Mouse (Mus musculus) forebrain, embryonic 11.5 days (tissue): Measurements from ENCODE around the gene Itpr2. TPM values are rescaled to one million over a fixed set of nuclear protein-coding genes. Genes with fewer than 3 reads are reported as not detected.

Experiments
- ATAC-seq: fragments of 200-750 bp; cut with Nextera tagmentation; replicated peaks from 2 replicates; pipeline ENCODE4 v1.8.0; 2017; ENCODE audit warnings: moderate TSS enrichment; ENCODE audit not compliant: low FRiP score
- DNase-seq: peaks from one replicate; pipeline ENCODE4 v3.0.0-alpha.2; 2017; ENCODE audit warnings: low spot score
- H3K27ac ChIP-seq: fragments of 300-500 bp; sonication (generic); 2 replicates; pipeline ENCODE4 v1.5.1; 2014; ENCODE audit warnings: low read depth, low read length
- H3K27me3 ChIP-seq: fragments of 300-500 bp; sonication (generic); 2 replicates; pipeline ENCODE4 v1.6.1; 2014; ENCODE audit warnings: mild to moderate bottlenecking, low read length, mixed read lengths; ENCODE audit not compliant: control insufficient read depth, insufficient read depth
- H3K36me3 ChIP-seq: fragments of 300-500 bp; sonication (generic); 2 replicates; pipeline ENCODE4 v1.6.1; 2014; ENCODE audit warnings: mild to moderate bottlenecking, low read length, moderate library complexity, mixed read lengths; ENCODE audit not compliant: control insufficient read depth, insufficient read depth
- H3K4me1 ChIP-seq: fragments of 300-500 bp; sonication (generic); replicated peaks from 2 replicates; pipeline ENCODE4 v1.6.1; 2014; ENCODE audit warnings: low read length, mixed read lengths; ENCODE audit not compliant: control insufficient read depth, insufficient read depth
- H3K4me2 ChIP-seq: fragments of 300-500 bp; sonication (generic); 2 replicates; pipeline ENCODE4 v1.6.1; 2014; ENCODE audit warnings: low read depth, mild to moderate bottlenecking, low read length, moderate library complexity, mixed read lengths; ENCODE audit not compliant: severe bottlenecking
- H3K4me3 ChIP-seq: fragments of 300-500 bp; sonication (generic); 2 replicates; pipeline ENCODE4 v1.5.1; 2014; ENCODE audit warnings: low read depth, low read length
- H3K9ac ChIP-seq: fragments of 300-500 bp; sonication (generic); 2 replicates; pipeline ENCODE4 v1.6.1; 2014; ENCODE audit warnings: low read length
- H3K9me3 ChIP-seq: fragments of 300-500 bp; sonication (generic); 2 replicates; pipeline ENCODE4 v1.6.1; 2016; ENCODE audit warnings: low read length, mixed read lengths; ENCODE audit not compliant: control insufficient read depth
- WGBS: fragments of 180-500 bp; shearing (Covaris S2); extraction: QIAGEN DNeasy Blood & Tissue Kit; methylation state at CpG from one replicate; pipeline ENCODE4 v1.1.7; 2014; 5-methylcytosine and 5-hydroxymethylcytosine counted together
- polyA plus RNA-seq: library from polyadenylated mRNA; unstranded; fragments of >200 nt; fragmentation: Nextera tagmentation; extraction: Ambion mirVana; gene quantifications from 2 replicates; pipeline ENCODE4 v1.2.1, GENCODE M21; 2014

Gene Itpr2
- polyA plus RNA-seq, 1 experiment from 2014 or later = 5.3 TPM

- 0 out of 2 replicates have a peak, but pooled peaks cover 3% of the 10 kb centered on the region for H3K4me1 ChIP-seq
- H3K4me3 ChIP-seq = no peak overlapping the region
- 83% methylated on average over 3 of the region's 3 CpGs for WGBS
- H3K9me3 ChIP-seq = no peaks in the 10 kb centered on the region
- no peak for DNase-seq
- H3K36me3 ChIP-seq = no peaks in the 10 kb centered on the region
- H3K9ac ChIP-seq = no peak overlapping the region
- no peak for ATAC-seq
- no peak overlapping the region for H3K4me2 ChIP-seq
- no peaks in the 10 kb centered on the region for H3K27me3 ChIP-seq
- no peak overlapping the region for H3K27ac ChIP-seq
Measured at GRCm38 (mm10) chr6:146341934-146342333, 160.1 kb downstream of the Itpr2 start.

DNA sequence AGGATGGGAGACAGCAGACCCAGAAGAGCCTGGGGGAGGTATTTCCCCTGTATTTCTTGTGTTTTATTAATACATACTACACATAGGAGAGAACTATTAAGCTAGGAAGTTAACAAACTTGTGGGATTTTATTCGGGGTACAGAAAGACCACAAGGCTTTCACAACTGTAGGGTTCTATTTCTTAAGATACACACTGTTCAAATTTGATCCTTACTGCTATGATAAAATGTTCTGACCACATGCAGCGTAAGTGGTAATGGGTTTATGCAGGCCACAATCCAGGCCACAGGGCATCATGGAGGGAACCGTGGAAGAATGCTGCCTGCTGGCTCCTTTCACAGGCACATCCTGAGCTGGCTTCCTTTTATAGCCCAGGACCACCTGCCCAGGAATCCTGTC is 160.6 kb downstream of the Itpr2 start:
- Histone ChIP-seq H3K9ac (no peak overlapping the region), H3K4me2 (no peak overlapping the region), H3K27me3 (no peaks in the 10 kb centered on the region), H3K9me3 (no peaks in the 10 kb centered on the region), H3K36me3 (no peaks in the 10 kb centered on the region), H3K4me1 (0 out of 2 replicates have a peak, but pooled peaks cover 3% of the 10 kb centered on the region), H3K4me3 (no peak overlapping the region), H3K27ac (no peak overlapping the region)
- no peak for DNase-seq
- ATAC-seq = no peak
- WGBS = 85% methylated on average over 3 of the region's 3 CpGs

GRCm38 (mm10) chr6:146340951-146341350 is 161.1 kb downstream of the Itpr2 start:
- no peak overlapping the region for H3K9ac ChIP-seq
- DNase-seq (no peak), ATAC-seq (no peak)
- no peak overlapping the region for H3K4me3 ChIP-seq
- H3K27ac ChIP-seq = no peak overlapping the region
- WGBS = 87% methylated on average over 5 of the region's 5 CpGs
- H3K9me3 ChIP-seq = no peaks in the 10 kb centered on the region
- H3K4me1 ChIP-seq = 0 out of 2 replicates have a peak, but pooled peaks cover 3% of the 10 kb centered on the region
- H3K27me3 ChIP-seq = no peaks in the 10 kb centered on the region
- no peaks in the 10 kb centered on the region for H3K36me3 ChIP-seq
- no peak overlapping the region for H3K4me2 ChIP-seq

DNA sequence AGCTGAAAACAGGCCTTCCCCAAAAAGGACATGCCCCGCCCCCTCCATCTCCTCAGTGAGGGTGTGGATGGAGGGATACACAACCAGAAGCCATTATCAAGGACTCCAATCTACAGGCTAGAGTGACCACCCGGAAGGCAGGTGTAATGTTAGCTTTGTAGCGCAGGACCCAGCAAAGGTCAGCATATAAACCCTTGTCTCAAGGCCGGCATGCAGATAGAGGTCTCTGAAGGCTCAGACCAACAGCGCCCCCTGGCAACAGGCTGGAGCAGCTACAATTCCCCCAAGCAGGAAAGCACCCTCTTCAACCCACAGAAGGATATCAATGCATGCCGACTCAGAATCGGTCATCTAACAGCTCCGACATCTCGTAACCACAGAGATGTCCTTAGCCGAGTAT is 162.2 kb downstream of the Itpr2 start:
- Histone ChIP-seq H3K4me3 (no peak overlapping the region), H3K9me3 (no peaks in the 10 kb centered on the region), H3K4me1 (0 out of 2 replicates have a peak, but pooled peaks cover 3% of the 10 kb centered on the region), H3K9ac (no peak overlapping the region), H3K36me3 (no peaks in the 10 kb centered on the region), H3K27me3 (no peaks in the 10 kb centered on the region), H3K27ac (no peak overlapping the region), H3K4me2 (no peak overlapping the region)
- 76% methylated on average over 10 of the region's 10 CpGs for WGBS
- ATAC-seq (no peak), DNase-seq (peak; percentile 74)

GRCm38 (mm10) chr6:146337237-146337636 is 164.8 kb downstream of the Itpr2 start:
- Histone ChIP-seq H3K27ac (no peak overlapping the region), H3K9me3 (no peaks in the 10 kb centered on the region), H3K4me1 (no peaks in the 10 kb centered on the region), H3K4me3 (no peak overlapping the region), H3K4me2 (no peak overlapping the region), H3K27me3 (no peaks in the 10 kb centered on the region), H3K9ac (no peak overlapping the region), H3K36me3 (no peaks in the 10 kb centered on the region)
- 91% methylated on average over 7 of the region's 7 CpGs for WGBS
- ATAC-seq = no peak
- DNase-seq = no peak

DNA sequence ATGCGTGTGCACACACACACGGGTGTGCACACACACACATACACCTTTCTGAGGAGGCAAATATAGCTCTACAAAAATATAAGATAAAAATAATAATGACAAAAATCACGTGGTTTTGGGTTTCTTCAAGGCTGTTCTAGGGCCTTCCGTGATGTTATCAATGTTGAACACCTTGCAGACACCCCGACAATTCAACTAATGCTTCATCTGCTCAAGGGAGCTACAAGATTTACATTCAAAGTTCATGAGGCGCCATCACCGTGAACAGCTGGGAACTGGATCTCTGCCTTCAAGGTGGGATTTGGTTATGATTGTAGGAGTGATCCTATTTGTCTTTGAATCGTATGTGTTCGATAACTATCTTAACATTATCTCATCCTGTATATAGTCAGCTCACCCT is 166.8 kb downstream of the Itpr2 start:
- WGBS = 94% methylated on average over 9 of the region's 9 CpGs
- Histone ChIP-seq H3K36me3 (no peaks in the 10 kb centered on the region), H3K9ac (no peak overlapping the region), H3K27ac (no peak overlapping the region), H3K4me1 (no peaks in the 10 kb centered on the region), H3K4me2 (no peak overlapping the region), H3K27me3 (no peaks in the 10 kb centered on the region), H3K4me3 (no peak overlapping the region), H3K9me3 (no peaks in the 10 kb centered on the region)
- DNase-seq (no peak), ATAC-seq (no peak)

DNA sequence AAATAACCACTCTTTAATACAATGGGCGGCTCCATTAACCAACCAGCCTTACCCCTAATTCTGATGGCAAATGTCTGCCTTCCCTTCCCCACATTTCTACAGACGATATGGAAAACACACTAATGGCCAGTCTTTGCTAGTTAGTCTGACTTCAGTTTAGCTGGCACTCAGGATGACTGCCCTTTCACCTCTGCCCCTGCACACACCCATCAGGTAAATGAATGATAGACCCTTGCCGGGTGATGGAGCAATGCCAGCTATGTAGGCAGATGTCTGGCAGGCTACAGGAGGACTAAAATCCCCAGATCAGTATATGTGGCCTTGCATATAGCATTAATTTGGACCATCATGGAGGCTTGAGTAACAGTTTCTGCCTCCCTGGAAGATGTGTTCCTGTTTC is 168.5 kb downstream of the Itpr2 start:
- no peaks in the 10 kb centered on the region for H3K27me3 ChIP-seq
- no peaks in the 10 kb centered on the region for H3K4me1 ChIP-seq
- ATAC-seq (no peak), DNase-seq (no peak)
- no peaks in the 10 kb centered on the region for H3K36me3 ChIP-seq
- no peak overlapping the region for H3K4me3 ChIP-seq
- no peak overlapping the region for H3K9ac ChIP-seq
- H3K9me3 ChIP-seq = no peaks in the 10 kb centered on the region
- 91% methylated on average over 3 of the region's 3 CpGs for WGBS
- no peak overlapping the region for H3K27ac ChIP-seq
- no peak overlapping the region for H3K4me2 ChIP-seq

GRCm38 (mm10) chr6:146331017-146331669 is 170.9 kb downstream of the Itpr2 start:
- DNase-seq = no peak
- Histone ChIP-seq H3K27me3 (no peaks in the 10 kb centered on the region), H3K4me1 (no peaks in the 10 kb centered on the region), H3K36me3 (no peaks in the 10 kb centered on the region), H3K9ac (no peak overlapping the region), H3K4me2 (no peak overlapping the region), H3K27ac (no peak overlapping the region), H3K4me3 (no peak overlapping the region), H3K9me3 (no peaks in the 10 kb centered on the region)
- no peak for ATAC-seq
- 76% methylated on average over 6 of the region's 6 CpGs for WGBS

DNA sequence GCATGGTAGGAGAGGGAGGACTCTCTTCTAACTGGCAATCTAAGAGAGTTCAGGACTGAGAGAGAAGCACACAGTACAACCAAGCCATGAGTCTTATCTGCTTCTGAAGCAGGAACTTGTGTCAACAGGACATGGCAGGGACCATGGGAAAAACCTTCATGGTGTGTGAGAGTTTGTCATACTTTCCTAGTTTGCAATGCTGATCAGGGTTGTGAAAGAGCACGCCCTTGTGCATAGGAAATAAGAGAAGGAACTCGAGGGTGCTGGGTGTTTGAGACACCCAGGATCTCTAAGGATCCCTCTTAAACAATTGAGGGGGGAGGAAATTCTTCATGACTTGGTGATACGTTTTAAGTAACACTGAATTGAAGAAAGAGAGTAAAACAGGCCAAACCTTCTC is 172.9 kb downstream of the Itpr2 start:
- no peaks in the 10 kb centered on the region for H3K36me3 ChIP-seq
- H3K27ac ChIP-seq = no peak overlapping the region
- no peaks in the 10 kb centered on the region for H3K9me3 ChIP-seq

More for the DNA sequence above, 172.9 kb downstream of the Itpr2 start:
- no peaks in the 10 kb centered on the region for H3K4me1 ChIP-seq
- ATAC-seq (no peak), DNase-seq (no peak)
- no peaks in the 10 kb centered on the region for H3K27me3 ChIP-seq
- no peak overlapping the region for H3K4me2 ChIP-seq
- no peak overlapping the region for H3K4me3 ChIP-seq
- no peak overlapping the region for H3K9ac ChIP-seq
- WGBS = 91% methylated on average over 3 of the region's 3 CpGs
